Mouse (Mus musculus) megakaryocyte, adult 5-6 weeks (primary cell): ENCODE results near the gene Fam25c. TPM values are rescaled to one million over a fixed set of nuclear protein-coding genes. Genes with fewer than 3 reads are reported as not detected.
A peak's percentile ranks its signal among the peaks of the same experiment; 100 is the strongest.

Experiments used
- ATAC-seq: 2 replicates; pipeline ENCODE4 v1.8.0; 2016; ENCODE audit warnings: mild to moderate bottlenecking, inconsistent platforms; ENCODE audit not compliant: poor library complexity, severe bottlenecking
- total RNA-seq, 2 experiments: library from RNA; stranded (forward) in 1 of 2; stranded (reverse) in 1 of 2; fragments of 153-499, 151-499 nt in 1 of 2; fragments of 221-1000, 200-1000 nt in 1 of 2; gene quantifications; 2 replicates each; pipeline versions ENCODE4 v1.2.3 to v1.2.4; 2015 to 2017

Fam25c gene
- total RNA-seq (2015) = not detected in 2 replicates
- total RNA-seq (2017) = not detected in 2 replicates

DNA sequence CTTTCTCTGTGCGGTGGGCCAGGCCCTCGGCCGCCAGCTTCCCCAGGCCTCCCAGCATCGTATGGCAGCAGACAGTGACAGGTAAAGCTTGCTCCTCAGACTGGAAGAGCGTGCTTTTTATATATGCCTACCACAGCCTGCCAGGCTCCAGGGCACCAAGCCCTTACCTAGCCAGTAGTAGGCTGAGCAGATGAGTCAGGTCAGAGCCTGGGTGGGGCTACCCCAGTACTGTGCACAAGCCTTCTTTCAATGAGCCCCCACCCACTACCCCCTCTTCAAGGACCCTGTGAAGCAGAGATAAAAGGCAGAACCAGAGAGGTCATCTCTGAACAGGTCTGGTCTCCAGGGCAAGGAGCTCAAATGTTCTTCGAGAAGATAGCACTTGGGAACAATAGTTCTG, at the start of gene Fam25c:
Fam25c (minus strand) TSS at position 133 of the 400 bp plus-strand sequence.
- ATAC-seq = no peak

DNA sequence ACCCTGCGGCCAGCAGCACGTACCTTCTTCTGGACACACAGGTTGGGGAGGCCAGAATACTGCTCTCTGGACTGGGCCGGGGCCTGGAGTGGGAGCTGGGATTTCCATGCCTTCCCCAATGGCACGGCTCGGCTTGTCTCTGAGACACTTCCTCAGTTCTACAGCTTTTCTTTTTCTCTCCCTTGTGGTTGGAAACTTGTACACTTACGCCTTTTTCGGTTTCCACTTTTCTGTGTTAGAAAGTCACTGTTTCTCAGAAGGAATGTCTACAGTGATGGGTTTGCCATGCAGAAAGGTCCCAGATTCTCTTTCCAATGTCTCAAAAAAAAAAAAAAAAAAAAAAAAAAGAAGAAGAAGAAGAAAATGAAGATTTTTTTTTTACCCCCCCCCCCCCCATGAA, 48.2 kb upstream of the Fam25c start:
- no peak for ATAC-seq

DNA sequence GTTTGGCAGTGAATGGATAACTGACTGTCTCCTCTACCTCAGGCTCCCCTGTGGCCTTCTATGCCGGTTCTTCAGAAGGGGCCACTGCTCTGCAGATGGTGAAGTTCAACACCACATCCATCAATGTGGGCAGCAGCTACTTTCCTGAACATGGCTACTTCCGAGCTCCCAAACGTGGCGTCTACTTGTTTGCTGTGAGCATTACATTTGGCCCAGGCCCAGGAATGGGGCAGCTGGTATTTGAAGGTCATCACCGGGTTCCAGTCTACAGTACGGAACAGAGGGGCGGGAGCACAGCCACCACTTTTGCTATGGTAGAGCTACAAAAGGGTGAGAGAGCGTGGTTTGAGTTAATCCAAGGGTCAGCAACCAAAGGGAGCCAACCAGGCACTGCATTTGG, 47.6 kb upstream of the Fam25c start:
- ATAC-seq = no peak

DNA sequence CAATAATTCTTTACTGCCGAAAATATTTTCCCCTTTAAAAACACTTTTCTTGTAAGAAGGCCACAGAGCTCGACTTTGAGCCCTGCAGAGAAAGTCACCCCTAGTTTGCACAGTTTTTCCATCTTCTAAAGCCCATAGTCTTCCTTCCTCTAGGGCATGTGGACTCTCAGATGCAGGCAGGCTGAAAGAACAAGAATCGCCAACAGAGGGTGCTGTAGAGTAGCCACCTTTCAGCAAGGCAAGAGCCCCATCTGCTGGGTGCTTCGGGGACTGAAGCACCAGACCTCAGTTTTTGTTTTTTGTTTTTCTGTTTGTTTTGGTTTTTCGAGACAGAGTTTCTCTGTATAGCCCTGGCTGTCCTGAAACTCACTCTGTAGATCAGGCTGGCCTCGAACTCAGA, 45.9 kb upstream of the Fam25c start:
- peak; percentile 100 for ATAC-seq

DNA sequence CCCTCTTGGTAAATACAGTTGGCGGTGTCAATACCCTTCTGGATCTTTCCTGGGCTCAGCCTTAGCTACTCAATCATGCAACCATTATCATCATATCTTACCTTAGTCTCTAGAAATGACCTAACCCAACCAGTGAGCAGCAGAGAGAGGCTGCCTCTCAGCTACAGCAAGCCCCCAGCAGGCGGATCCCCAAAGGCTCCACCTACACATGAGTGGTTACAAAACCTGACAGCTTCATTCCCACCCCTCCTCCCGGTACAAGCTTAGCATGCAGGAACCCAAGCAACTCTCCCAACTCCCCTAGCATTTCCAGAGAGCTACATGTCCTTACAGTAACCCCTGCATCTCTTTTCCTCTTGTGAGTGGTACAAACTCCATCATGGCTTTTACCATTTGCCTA, 44.8 kb upstream of the Fam25c start:
- no peak for ATAC-seq

DNA sequence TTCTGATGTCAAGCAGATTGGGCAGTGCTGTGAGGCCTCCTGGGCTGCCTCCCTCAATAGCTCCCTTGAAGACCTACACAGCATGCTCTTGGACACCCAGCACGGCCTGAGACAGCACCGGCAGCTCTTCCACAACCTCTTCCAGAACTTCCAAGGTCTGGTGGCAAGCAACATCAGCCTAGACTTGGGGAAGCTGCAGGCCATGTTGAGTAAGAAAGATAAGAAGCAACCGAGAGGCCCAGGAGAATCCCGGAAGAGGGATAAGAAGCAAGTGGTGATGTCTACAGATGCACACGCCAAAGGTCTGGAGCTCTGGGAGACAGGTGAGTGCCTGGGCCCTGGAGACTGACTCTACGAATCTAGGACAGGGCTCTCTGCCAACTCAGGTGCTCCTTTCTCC, 44.1 kb upstream of the Fam25c start:
- no peak for ATAC-seq

DNA sequence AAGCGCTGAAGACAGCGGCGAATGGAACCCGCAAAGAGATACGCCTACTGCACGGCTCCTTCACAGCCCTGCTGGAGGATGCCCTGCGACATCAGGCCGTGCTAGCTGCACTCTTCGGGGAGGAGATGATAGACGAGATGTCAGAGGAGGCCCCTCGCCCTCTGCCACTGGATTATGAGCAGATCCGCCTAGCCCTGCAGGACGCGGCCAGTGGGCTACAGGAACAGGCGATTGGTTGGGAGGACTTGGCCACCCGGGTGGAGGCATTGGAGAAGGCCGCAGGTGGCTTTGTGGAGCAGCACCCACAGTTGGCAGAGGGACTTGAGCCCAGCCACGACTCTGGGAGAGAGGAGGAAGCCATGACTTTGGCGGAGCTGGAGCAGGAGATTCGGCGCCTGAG, 43.7 kb upstream of the Fam25c start:
- no peak for ATAC-seq

DNA sequence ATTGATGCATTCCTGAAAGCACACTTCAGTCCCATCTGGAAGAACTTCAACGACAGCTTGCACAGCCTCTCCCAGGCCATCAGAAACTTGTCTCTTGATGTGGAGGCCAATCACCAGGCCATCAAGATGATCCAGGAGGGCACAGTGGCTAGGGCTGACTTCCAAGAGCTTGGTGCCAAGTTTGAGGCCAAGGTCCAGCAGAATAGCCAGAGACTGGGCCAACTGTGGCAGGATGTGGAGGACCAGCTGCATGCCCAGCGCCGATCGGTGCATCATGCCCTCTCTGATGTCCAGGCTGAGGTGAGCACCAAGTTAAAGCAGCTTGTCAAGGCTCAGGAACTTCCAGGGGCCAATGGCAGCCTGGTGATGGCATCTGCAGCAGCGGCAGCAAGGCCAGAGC, 42.6 kb upstream of the Fam25c start:
- ATAC-seq = no peak

DNA sequence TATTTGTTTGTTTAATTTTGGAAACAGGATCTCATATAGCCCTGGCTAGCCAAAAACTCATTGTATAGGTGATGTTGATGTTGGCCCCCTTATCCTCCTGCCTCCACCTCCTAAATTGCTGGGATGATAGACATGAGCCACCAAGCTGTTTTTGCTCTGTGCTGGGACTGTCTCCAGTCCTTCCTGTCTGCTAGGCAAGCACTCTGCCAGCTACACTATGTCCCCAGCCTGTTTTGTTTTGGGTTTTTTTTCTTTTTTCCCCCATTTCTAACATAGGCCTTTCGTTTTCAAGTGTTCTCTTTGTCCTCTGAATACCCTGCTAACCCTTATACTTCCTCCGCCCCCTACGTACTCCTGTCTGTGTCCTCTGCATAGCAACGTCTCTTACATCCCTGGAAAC, 38.1 kb upstream of the Fam25c start:
- no peak for ATAC-seq

DNA sequence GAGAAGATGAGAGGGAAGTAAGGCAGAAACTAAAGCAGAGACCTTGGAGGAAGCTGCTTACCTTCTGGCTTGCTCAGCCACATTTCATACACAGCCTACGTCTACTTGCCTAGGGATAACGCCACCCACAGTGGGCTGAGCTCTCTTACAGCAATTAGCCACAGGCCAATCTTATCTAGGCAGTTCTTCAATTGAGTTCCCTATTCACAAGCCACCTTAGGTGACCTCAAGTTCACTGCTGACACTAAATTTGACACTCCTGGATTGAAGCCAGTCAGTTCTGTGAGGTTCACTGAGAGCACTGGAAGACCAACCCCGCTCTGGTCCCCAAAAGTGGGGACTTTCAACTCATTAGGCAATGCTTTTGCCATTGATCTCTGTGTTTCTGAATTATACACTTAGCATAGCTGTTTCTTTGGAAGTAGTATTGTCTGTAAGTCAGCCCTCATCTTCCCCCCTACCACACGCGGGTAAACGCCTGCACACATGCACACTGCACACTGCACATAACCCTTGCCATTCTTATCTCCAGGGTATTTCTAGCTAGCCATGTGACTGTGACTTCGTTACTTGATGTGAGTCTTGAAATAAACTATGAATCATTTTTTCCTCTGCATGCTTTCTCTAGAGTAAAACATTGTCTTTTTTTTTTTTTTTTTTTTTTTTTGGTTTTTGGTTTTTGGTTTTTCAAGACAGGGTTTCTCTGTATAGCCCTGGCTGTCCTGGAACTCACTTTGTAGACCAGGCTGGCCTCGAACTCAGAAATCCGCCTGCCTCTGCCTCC, 27.9 kb upstream of the Fam25c start:
- no peak for ATAC-seq

DNA sequence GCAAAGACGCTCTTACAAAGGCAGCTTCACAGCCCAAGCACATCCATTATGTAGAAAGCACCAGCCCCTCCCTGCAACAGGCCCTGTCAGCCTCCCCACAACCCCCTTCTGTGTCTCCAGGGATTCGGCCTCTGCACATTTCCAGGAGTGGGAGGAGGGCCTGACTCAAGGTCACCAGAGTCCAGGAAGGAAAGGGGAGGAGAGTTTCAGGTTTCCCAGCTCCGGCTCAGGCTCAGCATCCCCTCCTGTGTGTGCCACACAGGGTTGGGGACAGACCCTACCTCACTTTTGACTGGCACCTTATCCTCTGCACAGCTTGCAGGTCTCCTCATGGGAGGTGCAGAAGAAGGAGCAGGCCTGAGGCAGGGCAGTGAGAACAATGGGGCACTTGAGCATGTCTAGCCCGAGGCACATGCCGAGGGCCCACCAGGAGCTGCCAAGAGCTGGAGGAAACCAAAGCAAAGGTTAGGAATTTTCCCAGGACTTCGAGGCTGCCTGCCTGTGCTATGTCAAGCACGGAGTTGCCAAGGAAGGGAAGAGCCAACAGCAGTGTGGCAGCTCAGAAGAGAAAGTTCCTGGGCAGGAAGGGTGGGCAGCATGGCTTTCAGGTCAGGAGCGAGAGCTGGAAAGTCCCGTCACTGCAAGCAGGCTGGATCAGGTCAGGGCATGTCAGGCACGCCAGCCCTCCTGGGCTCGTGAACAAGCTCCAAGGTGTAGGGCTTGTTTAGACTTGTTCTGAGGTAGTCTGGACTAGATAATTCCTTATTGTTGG, 23.5 kb upstream of the Fam25c start:
- no peak for ATAC-seq

DNA sequence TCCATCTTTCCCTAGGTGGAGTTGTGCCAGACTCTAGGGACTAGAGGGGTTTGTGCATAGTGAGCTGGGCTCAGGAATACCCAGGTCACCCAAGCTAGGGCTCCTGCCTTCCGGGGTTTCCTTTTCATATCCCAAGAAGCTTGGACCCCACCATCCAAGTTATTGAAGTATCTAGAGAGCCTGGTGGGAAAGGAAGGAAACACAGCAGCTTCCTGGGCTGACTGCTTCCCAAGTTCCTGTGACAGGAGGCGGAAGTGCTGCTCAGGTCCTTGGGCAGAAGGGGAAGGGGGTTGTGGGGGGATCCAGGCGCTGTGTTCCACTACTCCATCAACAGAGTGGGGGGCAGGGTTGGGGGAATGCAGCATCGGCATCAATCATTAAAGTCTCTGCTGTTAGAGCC, 21.9 kb upstream of the Fam25c start:
- no peak for ATAC-seq

DNA sequence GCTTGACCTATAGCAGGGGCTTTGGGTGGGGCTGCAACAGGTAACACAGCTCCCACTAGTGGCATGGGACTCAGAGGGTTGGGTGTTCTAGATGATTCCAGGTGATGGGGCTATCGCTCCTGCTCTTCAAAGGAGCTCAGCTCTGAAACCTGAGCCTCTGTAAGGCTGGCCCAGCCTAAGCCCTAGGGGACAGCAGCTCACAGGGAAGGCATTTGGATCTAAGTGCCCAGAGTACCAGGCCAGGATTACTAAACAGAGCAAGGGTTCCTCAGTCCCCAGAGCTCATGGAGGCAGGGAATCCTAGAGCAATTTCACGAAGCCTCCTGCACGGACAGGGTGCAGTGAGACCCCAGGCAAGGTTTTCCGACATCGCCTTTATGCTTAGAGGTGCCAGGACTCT, 20.7 kb upstream of the Fam25c start:
- no peak for ATAC-seq

DNA sequence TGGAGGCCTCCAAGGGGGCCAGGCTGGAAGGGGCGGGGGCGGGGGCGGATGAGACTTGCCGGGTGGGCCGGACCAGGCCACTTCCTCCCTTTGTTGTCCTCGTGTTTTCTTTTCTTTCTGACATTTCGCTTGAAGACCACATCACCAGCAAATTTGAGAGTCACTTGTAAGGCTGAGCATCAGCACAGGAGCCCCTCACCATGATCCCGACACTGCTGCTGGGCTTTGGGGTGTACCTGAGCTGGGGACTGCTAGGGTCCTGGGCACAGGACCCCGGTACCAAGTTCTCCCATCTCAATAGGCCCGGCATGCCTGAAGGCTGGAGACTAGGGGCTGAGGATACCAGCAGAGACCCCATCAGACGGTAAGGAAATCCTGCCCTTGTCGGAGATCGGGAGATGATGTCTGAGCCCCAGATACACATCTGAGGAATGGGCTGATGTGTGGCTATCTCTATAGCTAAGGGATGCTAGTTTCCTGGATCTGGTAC, 20.2 kb upstream of the Fam25c start, which contains the start of gene Mmrn2:
Mmrn2 (plus strand) TSS at position 51 of the 490 bp plus-strand sequence.
- ATAC-seq = no peak

DNA sequence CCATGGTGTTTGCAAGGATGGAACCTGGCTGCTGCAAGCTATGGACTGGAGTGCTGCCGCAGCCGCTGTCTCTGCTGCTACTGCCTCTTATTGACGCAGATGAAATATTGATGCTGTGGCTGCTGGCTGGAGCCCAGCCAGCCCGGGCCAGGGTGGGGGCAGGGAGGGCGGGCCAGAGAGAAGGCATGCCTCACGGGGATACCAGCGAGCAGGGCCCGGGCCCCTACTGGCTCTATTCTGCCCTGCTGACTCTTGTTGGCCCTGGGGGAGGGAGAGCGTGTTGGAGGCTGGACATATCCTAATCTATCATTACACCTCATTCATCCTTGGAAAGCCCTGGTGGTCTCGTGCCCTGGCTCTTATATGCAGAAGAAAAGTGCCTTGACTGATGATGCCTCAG, 19.3 kb upstream of the Fam25c start, which contains the start of gene Sncg:
Sncg (minus strand) TSS at position 213 of the 400 bp plus-strand sequence.
- no peak for ATAC-seq

DNA sequence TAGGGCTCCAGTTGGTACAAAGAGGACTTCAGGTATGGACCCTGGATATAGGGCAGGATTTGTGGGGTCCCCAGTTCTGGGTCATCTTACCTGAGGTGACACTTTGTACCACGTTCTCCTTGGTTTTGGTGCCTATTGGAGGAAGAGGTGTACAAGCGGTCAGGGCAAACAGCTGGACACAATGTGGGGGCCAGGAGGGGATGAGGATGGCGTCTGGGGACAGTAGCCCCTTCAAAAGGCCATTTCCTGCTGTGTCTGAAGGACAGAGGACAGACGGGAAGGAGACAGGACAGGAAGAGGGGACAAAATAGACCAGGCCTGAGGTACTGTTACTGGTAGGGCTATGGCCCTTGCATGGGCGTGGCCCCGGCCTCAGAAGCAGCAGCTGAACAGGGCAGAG, 18.3 kb upstream of the Fam25c start:
- ATAC-seq = no peak

DNA sequence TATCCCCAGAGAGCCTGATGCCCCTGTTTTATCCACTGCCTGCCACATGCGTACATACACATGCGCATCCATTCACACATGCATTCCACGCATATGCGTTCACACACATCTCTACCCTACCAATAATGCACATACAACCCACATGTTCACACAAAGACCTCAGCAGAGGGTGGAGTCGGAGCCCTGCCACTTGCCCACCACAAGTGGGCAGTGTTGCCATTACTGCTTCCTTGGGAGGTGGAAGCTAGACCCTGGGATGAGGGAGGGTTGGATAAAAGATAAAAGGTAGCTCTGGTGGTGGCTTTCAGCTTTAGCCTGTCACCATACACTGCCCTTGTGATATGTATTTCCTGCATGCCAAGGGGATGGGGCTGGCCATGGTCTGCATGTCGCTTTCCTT, 17.4 kb upstream of the Fam25c start:
- no peak for ATAC-seq

DNA sequence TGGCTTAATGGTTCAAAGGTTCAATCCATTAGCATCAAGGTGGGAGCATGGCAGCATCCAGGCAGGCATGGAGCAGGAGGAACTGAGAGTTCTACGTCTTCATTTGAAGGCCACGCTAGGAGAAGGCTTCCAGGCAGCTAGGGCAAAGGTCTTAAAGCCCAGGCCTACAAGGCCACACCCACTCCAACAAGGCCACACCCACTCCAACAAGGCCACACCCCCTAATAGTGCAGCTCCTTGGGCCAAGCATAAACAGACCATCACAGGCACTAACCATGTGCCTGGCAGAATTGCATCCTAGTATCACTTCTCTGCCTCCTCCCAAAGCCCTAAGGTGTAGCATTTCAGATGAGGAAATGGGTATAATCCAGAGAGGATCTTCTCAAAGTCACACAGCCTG, 16.5 kb upstream of the Fam25c start:
- ATAC-seq = no peak

DNA sequence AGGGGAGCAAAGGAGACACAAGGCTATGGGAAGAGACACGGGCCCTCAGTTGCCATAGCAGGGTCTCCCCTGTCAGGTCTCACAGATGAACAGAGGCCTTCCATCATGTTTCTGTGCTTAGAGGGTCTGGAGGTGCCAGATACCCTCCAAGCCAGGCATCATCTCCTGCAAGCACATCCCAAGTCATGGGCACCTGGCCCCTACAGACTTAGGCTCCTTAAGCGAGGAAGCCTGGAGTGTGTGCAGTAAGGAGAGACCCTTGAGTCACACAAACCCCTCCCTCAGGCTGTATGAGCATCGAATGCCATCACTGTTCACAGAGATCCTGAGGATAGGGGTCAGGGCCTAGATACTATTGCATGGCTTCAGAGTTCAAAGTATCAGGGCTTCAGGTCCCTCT, 15.7 kb upstream of the Fam25c start:
- no peak for ATAC-seq

DNA sequence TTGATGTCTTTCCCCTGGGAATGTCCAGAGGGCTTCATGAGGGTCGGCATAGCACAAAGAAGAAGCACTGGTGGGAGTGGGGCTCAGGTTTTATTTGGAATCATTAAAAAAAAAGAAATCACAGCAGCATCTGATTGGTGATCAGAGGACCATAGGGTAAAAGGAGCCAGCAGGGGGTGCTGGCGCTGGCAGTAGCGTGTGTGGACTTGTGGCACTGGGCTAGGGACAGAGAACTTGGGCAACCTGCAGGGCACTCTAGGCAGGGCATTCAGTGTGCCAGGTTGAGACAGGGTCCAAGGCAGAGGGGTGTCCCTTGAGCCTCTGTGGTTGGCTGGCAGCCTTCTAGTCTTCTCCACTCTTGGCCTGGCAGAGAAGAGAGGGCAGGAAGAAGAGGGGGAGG, 15.0 kb upstream of the Fam25c start:
- no peak for ATAC-seq

DNA sequence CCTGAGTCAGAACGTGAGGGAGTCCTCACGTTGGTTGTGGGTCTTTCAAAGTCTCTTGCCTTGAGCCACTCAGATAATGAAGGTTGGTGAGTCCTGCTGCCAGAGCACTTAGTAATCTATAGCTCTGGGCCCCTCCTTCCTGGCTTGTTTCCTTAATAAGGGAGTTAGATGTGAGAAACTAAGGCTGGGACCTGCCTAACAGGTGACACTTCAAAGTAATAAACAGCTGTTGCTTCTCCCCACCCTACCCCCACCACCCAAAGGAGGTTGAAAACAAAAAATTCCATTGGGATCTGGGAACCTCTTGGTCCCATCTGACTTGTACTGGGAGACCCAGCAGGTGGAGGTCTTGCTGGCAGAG, 9.9 kb upstream of the Fam25c start:
- no peak for ATAC-seq
